Mouse (Mus musculus) liver, postnatal 0 days (tissue): ENCODE measurements around the gene Scn2b.

Experiments used
- CTCF ChIP-seq: sonication (generic); IDR thresholded peaks from 2 replicates; pipeline ENCODE4 v1.5.1; 2016; ENCODE audit warnings: antibody characterized with exemption, low read depth
- EP300 ChIP-seq: IDR thresholded peaks from 2 replicates; pipeline ENCODE4 v1.6.1; 2016; ENCODE audit warnings: antibody characterized with exemption, low read depth, mild to moderate bottlenecking

GRCm38 (mm10) chr9:45120567-45120966, 3.0 kb downstream of the Scn2b start:
- TF ChIP-seq CTCF (no peak), EP300 (no peak)
